Mouse (Mus musculus): ENCODE results near the gene Ccm2l. TPM values are rescaled to one million over a fixed set of nuclear protein-coding genes. Genes with fewer than 3 reads are reported as not detected.

The Ccm2l gene
- polyA plus RNA-seq, 1 experiment from 2014 or later = 2.6 TPM

DNA sequence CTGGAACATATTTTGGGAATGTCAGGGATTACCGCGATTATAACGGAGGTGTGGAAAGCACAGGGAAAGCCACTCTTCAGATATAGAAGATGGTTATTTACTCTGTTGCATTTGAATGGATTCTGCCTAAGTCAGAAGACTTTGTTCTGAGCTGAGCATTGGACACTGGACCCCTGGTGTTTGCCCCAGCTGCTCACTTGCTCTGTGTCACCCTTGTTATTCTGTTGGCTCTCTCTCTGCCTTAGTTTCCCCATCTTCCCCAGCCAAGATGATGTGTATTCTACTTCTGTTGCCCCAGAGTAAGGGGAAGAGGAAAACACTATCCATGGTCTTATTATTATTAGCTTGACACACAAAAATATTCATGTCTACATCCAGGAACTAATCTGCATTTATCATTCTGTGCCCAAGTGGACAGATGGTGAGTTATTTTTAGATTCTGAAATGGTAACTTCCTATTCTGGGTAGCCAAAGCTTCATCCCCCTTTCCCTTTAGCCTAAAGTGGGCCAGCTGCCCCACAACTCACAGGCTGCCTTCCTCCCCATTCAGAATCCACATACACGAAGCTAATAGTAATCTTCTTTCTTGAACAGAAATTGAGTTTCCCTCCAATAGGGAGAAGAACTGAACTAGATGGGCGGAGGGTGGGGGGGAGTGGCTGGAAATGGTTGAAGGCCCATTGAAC lies 32.1 kb upstream of the Ccm2l start:
- H3K4me3 ChIP-seq = peak overlapping the region; percentile 69
- H3K9ac ChIP-seq (replicated peaks) = no peak overlapping the region
- H3K27me3 ChIP-seq = peaks cover 41% of the 10 kb centered on the region
- 65% methylated on average over 5 of the region's 5 CpGs for WGBS
- peaks cover 16% of the 10 kb centered on the region; the same call in 1 of the 2 replicates for H3K4me1 ChIP-seq
- H3K36me3 ChIP-seq = no peaks in the 10 kb centered on the region
- peak overlapping the region; percentile 89 for H3K4me2 ChIP-seq (replicated peaks)
- ATAC-seq (ENCODE audit: low FRiP score, low read depth) = no peak
- no peak overlapping the region for H3K27ac ChIP-seq (replicated peaks)
- H3K9me3 ChIP-seq = no peaks in the 10 kb centered on the region

DNA sequence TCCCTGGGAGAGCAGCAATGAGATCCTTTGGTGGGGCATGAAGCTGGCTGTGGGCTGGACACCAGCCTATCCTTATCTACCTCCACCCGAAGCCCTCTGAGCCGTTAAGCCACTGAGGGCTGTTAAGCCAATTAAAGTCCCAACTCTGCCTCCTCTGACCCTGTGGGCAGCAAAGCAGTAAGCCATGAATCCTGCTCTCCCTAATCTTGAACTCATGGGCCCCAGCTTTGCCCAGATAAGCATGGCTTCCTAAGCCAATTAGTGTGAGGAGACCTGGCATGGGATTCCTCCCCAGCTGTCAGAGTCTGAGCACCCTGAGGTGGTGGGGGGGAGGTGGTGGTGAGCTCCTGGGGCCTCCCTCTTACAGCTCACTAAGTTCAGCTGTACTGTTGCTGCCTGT lies 29.1 kb upstream of the Ccm2l start:
- Histone ChIP-seq H3K9ac (replicated peaks) (no peak overlapping the region), H3K4me1 (peaks cover 11% of the 10 kb centered on the region; the same call in 1 of the 2 replicates), H3K27me3 (peaks cover 19% of the 10 kb centered on the region), H3K9me3 (no peaks in the 10 kb centered on the region), H3K36me3 (no peaks in the 10 kb centered on the region), H3K4me2 (replicated peaks) (no peak overlapping the region), H3K27ac (replicated peaks) (no peak overlapping the region), H3K4me3 (no peak overlapping the region)
- WGBS = 19% methylated on average over 2 of the region's 2 CpGs
- no peak for ATAC-seq (ENCODE audit: low FRiP score, low read depth)

DNA sequence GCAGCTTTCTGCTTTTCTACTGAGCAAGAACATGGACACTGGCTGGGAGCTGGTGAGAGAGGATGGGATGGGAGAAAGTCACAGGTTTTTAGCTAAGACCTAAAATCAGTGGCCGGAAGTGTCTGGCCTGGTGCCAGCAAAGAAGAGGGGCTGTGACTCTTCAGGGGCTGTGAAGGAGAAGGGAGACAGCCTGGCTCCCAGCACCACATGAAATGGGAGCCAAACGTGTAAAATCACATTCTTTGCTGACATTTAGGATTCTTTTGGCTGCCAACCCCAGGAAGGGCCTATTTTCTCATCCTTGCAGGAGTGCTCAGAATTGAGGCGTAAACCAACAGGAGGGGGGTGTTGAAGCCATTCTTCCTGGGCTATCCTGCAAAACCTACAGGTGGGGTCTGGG lies 21.9 kb upstream of the Ccm2l start:
- no peak overlapping the region for H3K27ac ChIP-seq (replicated peaks)
- H3K9ac ChIP-seq (replicated peaks) = no peak overlapping the region
- H3K36me3 ChIP-seq = no peaks in the 10 kb centered on the region
- H3K4me2 ChIP-seq (replicated peaks) = no peak overlapping the region
- no peak overlapping the region for H3K4me3 ChIP-seq
- ATAC-seq (ENCODE audit: low FRiP score, low read depth) = no peak
- no peaks in the 10 kb centered on the region for H3K9me3 ChIP-seq
- peaks cover 9% of the 10 kb centered on the region for H3K4me1 ChIP-seq
- 62% methylated on average over 3 of the region's 3 CpGs for WGBS
- no peaks in the 10 kb centered on the region for H3K27me3 ChIP-seq

DNA sequence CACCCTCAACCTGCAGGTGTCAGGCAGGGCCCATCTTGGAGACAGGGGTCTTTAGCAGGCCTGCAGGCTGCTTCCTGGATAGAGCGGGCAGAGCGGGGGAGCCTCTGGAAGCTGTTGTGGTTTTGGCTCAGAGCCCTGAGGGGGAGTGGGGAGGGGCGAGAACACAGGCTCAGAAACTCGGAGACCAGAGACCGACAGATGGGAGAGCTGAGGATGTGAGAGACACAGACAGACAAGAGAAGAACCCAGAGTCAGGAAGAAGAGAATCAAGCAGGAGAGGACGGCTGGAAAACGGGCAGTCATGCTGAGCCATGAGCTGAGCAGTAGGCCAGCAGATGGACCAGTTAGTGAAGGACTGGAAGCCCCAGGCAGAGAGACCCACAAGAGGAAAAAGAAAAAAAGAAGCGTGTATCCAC lies 19.9 kb upstream of the Ccm2l start:
- ATAC-seq (ENCODE audit: low FRiP score, low read depth) = no peak
- H3K27ac ChIP-seq (replicated peaks) = peak overlapping the region; percentile 17; the same call in 1 of the 2 replicates
- H3K9me3 ChIP-seq = no peaks in the 10 kb centered on the region
- H3K4me3 ChIP-seq = no peak overlapping the region
- H3K27me3 ChIP-seq = no peaks in the 10 kb centered on the region
- no peaks in the 10 kb centered on the region for H3K36me3 ChIP-seq
- H3K9ac ChIP-seq (replicated peaks) = no peak overlapping the region
- peaks cover 13% of the 10 kb centered on the region for H3K4me1 ChIP-seq
- H3K4me2 ChIP-seq (replicated peaks) = no peak overlapping the region
- 48% methylated on average over 8 of the region's 8 CpGs for WGBS

DNA sequence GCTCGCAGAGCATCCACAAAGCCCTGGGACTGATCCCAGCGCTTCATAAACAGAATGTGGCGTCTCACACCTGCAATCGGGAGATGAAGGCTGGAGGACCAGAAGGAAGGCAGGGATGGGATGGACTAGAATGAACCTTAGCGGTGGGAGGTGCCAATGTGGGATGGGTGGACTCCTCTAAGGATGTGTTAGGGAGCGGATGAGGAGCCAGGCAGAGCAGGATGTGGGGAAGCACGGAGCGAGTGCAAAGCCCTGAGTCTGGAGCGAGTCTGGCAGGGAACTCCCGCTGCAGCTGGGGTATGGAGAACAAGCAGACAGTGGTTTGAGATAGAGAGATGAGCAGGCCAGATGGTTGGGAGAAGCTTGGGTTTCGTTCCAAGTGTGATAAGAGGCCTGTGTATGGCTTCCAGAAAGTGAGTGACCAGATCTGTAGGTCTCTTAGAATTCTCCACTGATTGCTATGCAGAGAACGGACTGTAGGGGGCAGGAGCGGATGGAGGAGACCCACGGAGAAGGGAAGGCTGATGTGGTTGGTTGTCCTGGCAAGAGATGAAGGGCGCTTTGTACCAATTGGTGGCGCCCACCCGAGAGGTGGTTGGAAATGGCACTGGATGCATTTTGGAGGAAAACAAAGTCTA lies 17.8 kb upstream of the Ccm2l start:
- peaks cover 18% of the 10 kb centered on the region for H3K4me1 ChIP-seq
- no peaks in the 10 kb centered on the region for H3K9me3 ChIP-seq
- WGBS = 45% methylated on average over 17 of the region's 17 CpGs
- peaks cover 20% of the 10 kb centered on the region for H3K27me3 ChIP-seq
- H3K27ac ChIP-seq (replicated peaks) = no peak overlapping the region
- no peak overlapping the region for H3K4me3 ChIP-seq
- no peak for ATAC-seq (ENCODE audit: low FRiP score, low read depth)
- no peaks in the 10 kb centered on the region for H3K36me3 ChIP-seq
- H3K4me2 ChIP-seq (replicated peaks) = no peak overlapping the region; the same call in 1 of the 2 replicates
- no peak overlapping the region for H3K9ac ChIP-seq (replicated peaks)

DNA sequence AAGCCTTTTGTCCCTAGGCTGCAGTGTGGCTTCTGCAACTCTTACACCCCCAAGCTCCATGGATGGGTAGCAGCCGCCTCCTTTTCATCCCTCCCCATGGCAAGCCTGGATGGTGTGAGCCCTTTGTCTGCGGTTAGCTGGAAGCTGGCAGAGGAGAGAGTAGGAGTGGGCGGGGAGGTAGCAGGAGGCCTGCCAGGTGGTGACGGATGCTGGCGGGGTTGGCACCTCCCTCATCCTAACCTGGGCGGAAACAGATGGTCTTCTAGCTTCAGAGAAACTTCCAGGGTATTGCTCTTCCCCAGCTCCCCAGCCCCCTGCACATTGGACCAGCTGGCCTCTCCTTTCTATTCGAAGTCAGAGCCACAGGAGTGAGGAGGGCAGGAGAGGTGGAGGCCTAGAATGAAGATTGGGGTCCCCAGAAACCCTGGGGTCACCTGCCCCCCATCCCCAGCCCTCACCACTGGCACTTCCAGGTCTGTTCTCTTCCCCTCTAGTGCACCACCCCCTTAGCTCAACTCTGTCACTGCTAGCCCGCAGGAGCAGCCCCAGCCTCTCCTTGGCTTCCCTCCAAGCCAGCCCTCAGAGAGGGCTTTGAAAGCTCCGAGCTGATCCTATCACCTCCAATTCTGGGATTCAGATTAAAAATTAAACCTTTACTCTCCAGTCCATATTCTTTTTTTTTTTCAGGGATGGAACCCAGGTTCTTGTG lies 16.3 kb upstream of the Ccm2l start:
- 62% methylated on average over 9 of the region's 9 CpGs for WGBS
- Histone ChIP-seq H3K4me2 (replicated peaks) (no peak overlapping the region), H3K4me3 (no peak overlapping the region), H3K9ac (replicated peaks) (no peak overlapping the region), H3K27ac (replicated peaks) (no peak overlapping the region), H3K27me3 (peaks cover 26% of the 10 kb centered on the region), H3K9me3 (no peaks in the 10 kb centered on the region), H3K36me3 (peaks cover 6% of the 10 kb centered on the region; the same call in 1 of the 2 replicates), H3K4me1 (peaks cover 18% of the 10 kb centered on the region)
- no peak for ATAC-seq (ENCODE audit: low FRiP score, low read depth)

DNA sequence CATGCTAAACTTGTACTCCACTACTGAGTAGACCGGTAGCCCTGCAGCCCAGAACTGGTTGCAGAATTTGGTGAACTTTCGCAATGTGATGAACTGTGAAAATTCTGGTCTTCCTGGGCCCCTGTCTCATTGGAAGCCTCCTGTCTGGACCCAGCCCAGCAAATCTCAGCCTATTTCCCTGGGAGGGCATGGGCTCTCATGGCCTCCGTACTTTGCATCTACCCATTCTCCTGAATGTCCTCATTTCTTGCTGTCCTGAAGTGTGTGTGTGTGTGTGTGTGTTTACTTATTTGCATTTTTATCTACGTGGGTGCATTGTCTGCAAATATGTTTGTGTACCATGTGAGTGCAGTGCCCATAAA lies 15.8 kb upstream of the Ccm2l start:
- Histone ChIP-seq H3K4me3 (no peak overlapping the region), H3K4me1 (peaks cover 18% of the 10 kb centered on the region), H3K4me2 (replicated peaks) (no peak overlapping the region), H3K36me3 (peaks cover 10% of the 10 kb centered on the region; the same call in 1 of the 2 replicates), H3K9ac (replicated peaks) (no peak overlapping the region), H3K27me3 (peaks cover 26% of the 10 kb centered on the region), H3K27ac (replicated peaks) (no peak overlapping the region), H3K9me3 (no peaks in the 10 kb centered on the region)
- WGBS = 87% methylated on average over 4 of the region's 4 CpGs
- ATAC-seq (ENCODE audit: low FRiP score, low read depth) = no peak

DNA sequence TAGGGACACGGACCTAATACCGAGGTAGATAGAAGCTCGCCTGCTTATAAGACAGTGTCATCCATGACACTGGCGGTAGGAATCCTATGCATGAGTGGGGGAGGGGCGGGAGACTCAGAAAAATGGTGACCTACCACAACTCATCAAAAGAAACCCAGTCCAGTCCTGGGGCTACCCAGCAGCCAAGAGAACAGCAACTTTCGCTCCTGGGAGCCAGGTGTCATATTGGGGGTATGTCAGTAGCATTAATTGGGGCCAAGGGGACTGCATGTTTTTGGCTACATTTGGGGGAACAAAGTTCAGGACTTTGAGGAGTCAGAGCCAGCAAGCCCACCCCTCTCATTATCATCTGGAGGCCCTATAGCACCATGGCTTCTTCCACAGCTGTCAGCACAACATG lies 14.7 kb upstream of the Ccm2l start:
- Histone ChIP-seq H3K4me3 (no peak overlapping the region), H3K4me2 (replicated peaks) (no peak overlapping the region), H3K9ac (replicated peaks) (no peak overlapping the region), H3K27me3 (peaks cover 26% of the 10 kb centered on the region), H3K4me1 (peaks cover 12% of the 10 kb centered on the region), H3K36me3 (peaks cover 10% of the 10 kb centered on the region; the same call in 1 of the 2 replicates), H3K9me3 (no peaks in the 10 kb centered on the region), H3K27ac (replicated peaks) (no peak overlapping the region)
- ATAC-seq (ENCODE audit: low FRiP score, low read depth) = no peak
- 81% methylated on average over 6 of the region's 6 CpGs for WGBS

DNA sequence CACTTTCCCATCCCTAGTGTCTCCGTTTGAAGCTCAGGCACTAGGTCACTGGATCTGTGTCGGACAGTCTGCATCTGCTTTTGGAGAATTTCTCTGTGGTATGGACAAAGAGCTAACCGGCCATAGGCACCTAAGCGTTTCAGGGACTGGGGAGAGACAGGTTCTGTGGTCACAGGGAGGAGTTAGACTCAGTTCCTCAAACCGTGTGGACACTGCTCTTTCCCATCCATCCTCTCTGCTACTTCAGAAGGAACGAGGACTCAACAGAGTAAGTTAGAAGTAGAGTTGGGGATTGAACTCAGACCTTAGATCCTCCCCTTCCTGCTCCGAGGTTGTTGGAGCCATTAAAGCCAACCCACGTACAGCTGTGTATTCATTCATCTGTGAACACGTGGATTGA lies 14.2 kb upstream of the Ccm2l start:
- Histone ChIP-seq H3K9me3 (no peaks in the 10 kb centered on the region), H3K27me3 (peaks cover 26% of the 10 kb centered on the region), H3K4me3 (no peak overlapping the region), H3K4me1 (peaks cover 10% of the 10 kb centered on the region; the same call in 1 of the 2 replicates), H3K27ac (replicated peaks) (no peak overlapping the region), H3K9ac (replicated peaks) (no peak overlapping the region), H3K36me3 (peaks cover 10% of the 10 kb centered on the region; the same call in 1 of the 2 replicates), H3K4me2 (replicated peaks) (no peak overlapping the region)
- no peak for ATAC-seq (ENCODE audit: low FRiP score, low read depth)
- WGBS = 83% methylated on average over 9 of the region's 9 CpGs

DNA sequence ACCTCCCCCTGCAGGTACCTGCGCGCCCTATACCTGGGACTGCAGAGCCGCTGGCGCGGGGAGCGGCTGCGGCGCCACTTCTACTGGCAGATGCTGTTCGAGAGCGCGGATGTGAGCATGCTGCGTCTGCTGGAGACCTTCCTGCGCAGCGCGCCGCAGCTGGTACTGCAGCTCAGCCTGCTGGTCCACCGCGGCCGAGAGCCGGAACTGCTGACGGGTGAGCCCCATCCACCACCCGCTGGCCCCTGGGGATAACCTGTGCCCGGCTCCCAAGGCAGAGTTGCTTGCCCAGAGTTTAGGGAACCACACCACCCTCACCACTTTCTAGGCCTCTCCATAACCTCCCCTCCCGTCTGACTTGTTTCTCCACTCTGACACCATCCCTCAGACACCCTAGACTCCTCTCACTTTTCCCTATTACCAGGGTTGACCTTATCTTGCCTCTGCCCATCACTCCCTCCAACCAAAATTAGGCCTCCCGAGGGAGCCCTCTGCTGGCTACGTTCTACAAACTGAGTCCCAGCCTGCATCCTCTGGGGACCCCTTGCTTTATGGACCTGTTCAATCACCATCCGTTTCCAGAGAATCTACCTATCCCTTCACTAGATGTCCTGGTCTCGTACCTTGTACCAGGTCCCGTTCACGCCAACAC lies 12.9 kb upstream of the Ccm2l start:
- WGBS = 10% methylated on average over 28 of the region's 30 CpGs
- H3K4me3 ChIP-seq = no peak overlapping the region
- H3K9ac ChIP-seq (replicated peaks) = no peak overlapping the region
- no peak overlapping the region for H3K27ac ChIP-seq (replicated peaks)
- peaks cover 9% of the 10 kb centered on the region; the same call in 1 of the 2 replicates for H3K4me1 ChIP-seq
- no peak for ATAC-seq (ENCODE audit: low FRiP score, low read depth)
- no peaks in the 10 kb centered on the region for H3K9me3 ChIP-seq
- H3K27me3 ChIP-seq = peaks cover 26% of the 10 kb centered on the region
- H3K36me3 ChIP-seq = peaks cover 10% of the 10 kb centered on the region; the same call in 1 of the 2 replicates
- 0 out of 2 replicates have a peak overlapping the region, but pooled peaks have one; percentile 13 for H3K4me2 ChIP-seq (replicated peaks)

DNA sequence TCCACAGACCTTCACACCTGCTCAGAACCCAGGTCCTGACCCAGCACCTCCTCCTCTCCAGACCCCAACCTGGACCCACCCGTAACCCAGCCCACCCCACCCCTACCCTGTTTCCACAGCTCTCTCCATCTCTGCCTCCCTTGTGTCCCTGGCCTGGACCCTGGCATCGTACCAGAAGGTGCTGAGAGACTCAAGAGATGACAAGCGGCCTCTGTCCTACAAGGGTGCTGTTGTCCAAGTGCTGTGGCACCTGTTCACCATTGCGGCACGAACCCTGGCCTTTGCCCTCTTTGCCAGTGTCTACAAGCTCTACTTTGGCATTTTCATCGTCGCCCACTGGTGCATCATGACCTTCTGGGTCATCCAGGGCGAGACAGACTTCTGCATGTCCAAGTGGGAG lies 11.9 kb upstream of the Ccm2l start:
- H3K27ac ChIP-seq (replicated peaks) = no peak overlapping the region
- H3K4me1 ChIP-seq = peaks cover 9% of the 10 kb centered on the region; the same call in 1 of the 2 replicates
- peaks cover 10% of the 10 kb centered on the region; the same call in 1 of the 2 replicates for H3K36me3 ChIP-seq
- H3K27me3 ChIP-seq = peaks cover 26% of the 10 kb centered on the region
- no peak overlapping the region for H3K9ac ChIP-seq (replicated peaks)
- H3K4me3 ChIP-seq = no peak overlapping the region
- 88% methylated on average over 8 of the region's 8 CpGs for WGBS
- no peaks in the 10 kb centered on the region for H3K9me3 ChIP-seq
- H3K4me2 ChIP-seq (replicated peaks) = no peak overlapping the region
- no peak for ATAC-seq (ENCODE audit: low FRiP score, low read depth)
